Mouse (Mus musculus): Measurements from ENCODE around the gene Trap1.

DNA sequence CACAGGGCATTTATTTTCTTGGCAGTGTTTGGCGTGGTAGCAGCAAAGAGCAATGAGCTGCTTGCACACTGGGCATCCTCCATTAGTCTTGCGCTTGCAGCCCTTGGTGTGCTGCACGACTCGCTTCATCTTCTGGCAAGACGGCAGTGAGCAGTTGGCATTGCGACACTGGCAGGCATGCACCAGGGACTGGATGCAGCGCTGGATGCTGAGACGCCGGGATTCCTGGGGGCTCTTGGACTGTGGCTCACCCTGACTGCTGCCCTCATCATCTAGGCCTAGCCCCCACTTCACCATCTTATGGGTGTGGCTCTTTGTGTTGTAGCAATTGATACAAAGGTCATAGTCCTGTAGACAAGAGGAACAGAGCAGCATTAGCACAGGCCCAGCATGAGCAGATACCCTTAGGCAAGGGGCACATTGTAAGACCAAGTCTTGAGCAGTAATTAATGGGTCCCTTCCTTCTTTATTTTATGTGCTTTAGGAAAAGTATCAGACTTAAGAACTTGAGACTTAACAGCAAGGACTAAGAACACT lies 8.3 kb upstream of the Trap1 start:
- TF ChIP-seq POLR2A (IDR thresholded peaks at IDR 0.05; ENCODE audit: borderline replicate concordance, low read depth, low read length) (no peak), CTCF (IDR thresholded peaks at IDR 0.05; ENCODE audit: low read depth, low read length) (no peak)

Data from bone marrow macrophage, adult 2 months (primary cell).